Mouse (Mus musculus): ENCODE results near the gene Tmem138.

DNA sequence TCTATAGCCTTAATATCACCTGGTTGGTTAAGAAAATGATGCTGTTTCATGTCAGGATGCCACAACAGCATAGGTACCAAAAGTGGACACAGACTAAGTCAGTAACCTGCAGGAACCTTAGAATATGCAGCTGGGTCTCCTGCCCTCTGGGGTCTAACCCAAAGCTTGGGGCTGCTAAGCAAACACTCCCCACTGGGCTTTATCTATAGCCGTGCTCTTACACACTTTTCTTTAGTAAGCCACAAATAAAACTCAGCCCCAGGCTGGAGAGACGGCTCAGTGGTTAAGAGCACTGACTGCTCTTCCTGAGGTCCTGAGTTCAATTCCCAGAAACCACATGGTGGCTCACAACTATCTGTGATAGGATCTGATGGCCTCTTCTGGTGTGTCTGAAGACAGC is 20.2 kb downstream of the Tmem138 start:
- TF ChIP-seq POLR2A (IDR thresholded peaks at IDR 0.05; ENCODE audit: borderline replicate concordance, low read depth, low read length) (no peak), CTCF (IDR thresholded peaks at IDR 0.05; ENCODE audit: low read depth, low read length) (no peak)

Measured in bone marrow macrophage, adult 2 months (primary cell).